Mouse (Mus musculus) thymus, adult 2 months (tissue): ENCODE data around the gene Mdga1.

ENCODE experiments used
- CTCF ChIP-seq: fragments of 200-500 bp; IDR thresholded peaks from 2 replicates; pipeline ENCODE4 v1.5.1; 2012; ENCODE audit warnings: mild to moderate bottlenecking, control low read depth, low read length, moderate library complexity, borderline replicate concordance; ENCODE audit not compliant: control insufficient read depth, poor library complexity, insufficient read depth; ENCODE audit errors: extremely low read depth
- POLR2A ChIP-seq: fragments of 200-500 bp; IDR thresholded peaks from 2 replicates; pipeline ENCODE4 v1.6.1; 2012; ENCODE audit warnings: mild to moderate bottlenecking, low read length, control low read depth, moderate library complexity; ENCODE audit not compliant: control insufficient read depth, poor library complexity, insufficient read depth; ENCODE audit errors: extremely low read depth

DNA sequence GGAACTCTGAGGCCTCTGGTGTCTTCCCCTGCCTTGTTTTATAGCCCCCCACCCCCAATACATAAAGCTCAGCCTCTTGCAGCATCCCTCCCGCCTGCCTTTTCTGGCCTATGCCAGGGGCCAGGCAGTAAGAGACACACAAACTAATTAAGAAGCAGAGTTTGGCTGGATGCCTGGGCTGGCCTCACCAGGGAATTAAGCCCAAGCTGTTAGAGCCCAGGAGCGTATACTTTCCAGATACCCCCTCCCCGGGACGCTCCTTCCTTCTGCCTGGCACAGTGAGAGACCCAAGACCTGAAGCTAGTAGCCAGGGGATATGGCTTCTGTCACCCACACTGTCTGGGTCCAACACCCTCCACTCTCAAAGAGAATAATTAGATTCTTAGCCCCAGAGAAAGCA, 83.8 kb downstream of the Mdga1 start:
- no peak for TF ChIP-seq CTCF
- TF ChIP-seq POLR2A = no peak
